15 mouse cellular contexts compared by ENCODE assay signal in the genomic region with DNA sequence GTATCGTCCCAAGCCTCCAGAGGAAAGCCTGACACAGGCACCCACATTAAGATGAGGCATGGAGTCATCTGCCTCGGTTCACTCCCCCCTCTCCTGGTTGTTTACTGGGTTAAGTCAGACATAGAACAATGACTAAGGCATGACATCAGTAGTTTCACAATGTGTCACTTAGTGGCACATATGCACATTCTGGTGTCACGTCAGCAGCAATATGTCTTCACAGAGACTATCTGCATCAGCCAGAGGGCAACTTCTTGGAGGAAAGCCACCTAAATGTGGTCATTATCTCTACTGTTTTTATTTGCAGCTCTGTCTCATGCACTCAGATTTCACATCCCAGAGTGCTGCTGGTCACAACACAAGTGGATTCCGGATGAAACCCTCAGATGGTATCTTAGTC.
"Had no signal": no experiment of that assay in that cellular context is flagged by ENCODE, and none has a peak within 500 bp of the region (broad histone marks: within the 10 kb centered on the region; RNA-seq: fewer than 3 reads in every experiment).

No protein-coding gene starts in this region.

- H3K4me3 ChIP-seq: layer of hippocampus, adult 2 months; limb, embryonic 12.5 days; liver, embryonic 13.5 days; megakaryocyte, embryonic 14.5 days; midbrain, embryonic 12.5 days; stomach, embryonic 15.5 days had no signal

- H3K36me3 ChIP-seq: limb, embryonic 12.5 days; liver, embryonic 13.5 days; midbrain, embryonic 12.5 days; stomach, embryonic 15.5 days had no signal

- H3K4me2 ChIP-seq: limb, embryonic 12.5 days; liver, embryonic 13.5 days; midbrain, embryonic 12.5 days; stomach, embryonic 15.5 days had no signal

- DNase-seq: kidney, adult 8-10 months; kidney, postnatal 4 days; liver; liver, embryonic 13.5 days; liver, postnatal 0 days; lung, postnatal 36 days; right cerebral cortex, postnatal 14 days; thymus, adult 2 months; thymus, postnatal 25 days had no signal

- H3K27me3 ChIP-seq: limb, embryonic 12.5 days; liver, embryonic 13.5 days; stomach, embryonic 15.5 days had no signal

- ATAC-seq: liver, postnatal 0 days; midbrain, embryonic 16.5 days had no signal
